Mouse (Mus musculus): ENCODE results near the gene Pold1.

DNA sequence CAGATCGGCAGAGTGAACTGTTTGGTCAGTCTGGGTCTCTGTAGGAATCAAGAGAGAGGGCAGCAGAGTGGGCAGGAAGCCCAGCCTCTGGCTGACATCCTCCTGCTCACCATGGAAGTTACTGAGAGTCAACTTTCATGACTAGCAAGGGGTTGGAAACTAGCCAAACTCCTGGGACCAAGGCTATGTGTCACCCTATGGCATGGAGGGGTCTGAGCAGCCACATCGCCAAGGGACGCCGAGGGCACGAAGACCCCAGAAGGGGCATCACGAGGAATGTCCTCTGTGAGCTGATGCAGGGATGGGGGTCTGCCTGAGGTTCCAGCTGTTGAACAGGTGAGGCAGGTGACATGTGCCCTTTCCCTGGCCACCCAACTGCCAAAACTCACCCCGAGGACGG, 60.1 kb downstream of the Pold1 start:
- no peak for TF ChIP-seq ZC3H11A (IDR thresholded peaks at IDR 0.05; ENCODE audit: borderline replicate concordance, low read depth, low read length)
- TF ChIP-seq CHD2 (IDR thresholded peaks at IDR 0.05; ENCODE audit: low read depth, low read length), result no peak
- TF ChIP-seq ZNF384 (IDR thresholded peaks at IDR 0.05; ENCODE audit: low read depth, low read length), result no peak
- TF ChIP-seq MAFK (IDR thresholded peaks at IDR 0.05; ENCODE audit: insufficient read depth, low read depth, low read length), result no peak
- TF ChIP-seq HCFC1 (IDR thresholded peaks at IDR 0.05; ENCODE audit: borderline replicate concordance, insufficient read depth, low read length), result no peak
